Mouse (Mus musculus) kidney, postnatal 10 days (tissue): Measurements from ENCODE around the gene Fam71d.

Experiments
- DNase-seq: peaks from one replicate; pipeline ENCODE4 v3.0.0; 2021; ENCODE audit warnings: mixed read lengths

Gene Fam71d

GRCm38 (mm10) chr12:78777916-78778315 is 86.6 kb downstream of the Fam71d start:
- DNase-seq = no peak

GRCm38 (mm10) chr12:78778423-78779067 is 87.2 kb downstream of the Fam71d start:
- DNase-seq = no peak
